Mouse (Mus musculus) small intestine, adult 2 months (tissue): Measurements from ENCODE around the gene Gm16181.

Experiments used
- CTCF ChIP-seq: fragments of 200-500 bp; IDR thresholded peaks from 2 replicates; pipeline ENCODE4 v1.5.1; 2012; ENCODE audit warnings: low read depth, mild to moderate bottlenecking, control low read depth, inconsistent platforms, low read length, moderate library complexity, mixed read lengths; ENCODE audit not compliant: insufficient replicate concordance, insufficient read length; ENCODE audit errors: extremely low read depth
- POLR2A ChIP-seq: fragments of 200-500 bp; IDR thresholded peaks from 2 replicates; pipeline ENCODE4 v1.6.1; 2012; ENCODE audit warnings: low read depth, mild to moderate bottlenecking, control low read depth, inconsistent platforms, low read length, moderate library complexity

DNA sequence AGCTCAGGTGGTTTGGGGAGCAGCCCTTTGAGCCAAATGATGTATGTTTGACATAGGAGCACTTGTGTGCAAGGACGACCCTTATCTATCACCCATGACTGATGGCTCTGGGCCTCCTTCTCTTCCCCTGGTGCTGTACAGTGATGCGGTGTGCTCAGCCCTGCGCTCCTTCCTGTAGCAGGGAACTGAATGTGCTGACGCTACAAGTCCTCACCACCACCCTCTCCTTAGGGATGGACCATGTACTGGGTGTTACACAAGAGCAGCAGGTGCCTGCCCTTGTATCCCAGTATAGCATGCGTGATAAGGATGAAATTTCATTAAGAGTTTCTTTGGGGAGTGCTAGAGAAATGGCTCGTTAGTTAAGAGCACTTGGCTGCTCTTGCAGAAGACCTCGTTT is 26.5 kb downstream of the Gm16181 start:
- no peak for TF ChIP-seq CTCF
- no peak for TF ChIP-seq POLR2A
